Mouse (Mus musculus) stomach, embryonic 15.5 days (tissue): ENCODE results near the gene Cldn5. TPM values are rescaled to one million over a fixed set of nuclear protein-coding genes. Genes with fewer than 3 reads are reported as not detected.
A peak's percentile ranks its signal among the peaks of the same experiment; 100 is the strongest.

Experiments used
- ATAC-seq: fragments of 200-750 bp; cut with Nextera tagmentation; 2 replicates; pipeline ENCODE4 v1.8.0; 2017; ENCODE audit warnings: low read depth, moderate number of reproducible peaks, moderate TSS enrichment; ENCODE audit not compliant: insufficient read depth, low FRiP score
- H3K27ac ChIP-seq: fragments of 300-500 bp; sonication (generic); 2 replicates; pipeline ENCODE4 v1.5.1; 2015; ENCODE audit warnings: mild to moderate bottlenecking, inconsistent platforms
- H3K27me3 ChIP-seq: fragments of 300-500 bp; sonication (generic); replicated peaks from 2 replicates; pipeline ENCODE4 v1.6.1; 2015; ENCODE audit warnings: inconsistent platforms
- H3K36me3 ChIP-seq: fragments of 300-500 bp; sonication (generic); 2 replicates; pipeline ENCODE4 v1.6.1; 2015; ENCODE audit warnings: inconsistent platforms
- H3K4me1 ChIP-seq: fragments of 300-500 bp; sonication (generic); 2 replicates; pipeline ENCODE4 v1.6.1; 2015; ENCODE audit warnings: inconsistent platforms
- H3K4me2 ChIP-seq: fragments of 300-500 bp; sonication (generic); 2 replicates; pipeline ENCODE4 v1.6.1; 2015; ENCODE audit warnings: mild to moderate bottlenecking, inconsistent platforms
- H3K4me3 ChIP-seq: fragments of 300-500 bp; sonication (generic); replicated peaks from 2 replicates; pipeline ENCODE4 v1.5.1; 2015; ENCODE audit warnings: inconsistent platforms
- H3K9ac ChIP-seq: fragments of 300-500 bp; sonication (generic); 2 replicates; pipeline ENCODE4 v1.6.1; 2015; ENCODE audit warnings: inconsistent platforms
- H3K9me3 ChIP-seq: fragments of 300-500 bp; sonication (generic); 2 replicates; pipeline ENCODE4 v1.6.1; 2016; ENCODE audit warnings: inconsistent platforms
- WGBS: fragments of 180-500 bp; shearing (Covaris S2); methylation state at CpG from one replicate; pipeline ENCODE4 v1.1.7; 2015; 5-methylcytosine and 5-hydroxymethylcytosine counted together
- polyA plus RNA-seq: library from polyadenylated mRNA; unstranded; fragments of >200 nt; fragmentation: Nextera tagmentation; extraction: Ambion mirVana; gene quantifications from 2 replicates; pipeline ENCODE4 v1.2.1, GENCODE M21; 2015

Cldn5 gene
- 27.0 and 30.9 TPM in 2 replicates for polyA plus RNA-seq

GRCm38 (mm10) chr16:18776556-18777100 lies at the start of gene Cldn5:
Gene Cldn5, plus strand, starts transcription at chr16:18776847.
- Histone ChIP-seq H3K4me3 (peak within 1 kb of the TSS; percentile 42), H3K27me3 (peaks cover 38% of the 10 kb centered on the region), H3K9me3 (no peaks in the 10 kb centered on the region), H3K4me2 (peak within 1 kb of the TSS; percentile 71), H3K27ac (peak within 1 kb of the TSS; percentile 51; the same call in 1 of the 2 replicates), H3K9ac (peak within 1 kb of the TSS; percentile 29; the same call in 1 of the 2 replicates), H3K36me3 (0 out of 2 replicates have a peak, but pooled peaks cover 3% of the 10 kb centered on the region), H3K4me1 (peaks cover 5% of the 10 kb centered on the region; the same call in 1 of the 2 replicates)
- 9% methylated on average over 19 of the region's 19 CpGs for WGBS
- ATAC-seq, result peak; percentile 26; the same call in 1 of the 2 replicates

DNA sequence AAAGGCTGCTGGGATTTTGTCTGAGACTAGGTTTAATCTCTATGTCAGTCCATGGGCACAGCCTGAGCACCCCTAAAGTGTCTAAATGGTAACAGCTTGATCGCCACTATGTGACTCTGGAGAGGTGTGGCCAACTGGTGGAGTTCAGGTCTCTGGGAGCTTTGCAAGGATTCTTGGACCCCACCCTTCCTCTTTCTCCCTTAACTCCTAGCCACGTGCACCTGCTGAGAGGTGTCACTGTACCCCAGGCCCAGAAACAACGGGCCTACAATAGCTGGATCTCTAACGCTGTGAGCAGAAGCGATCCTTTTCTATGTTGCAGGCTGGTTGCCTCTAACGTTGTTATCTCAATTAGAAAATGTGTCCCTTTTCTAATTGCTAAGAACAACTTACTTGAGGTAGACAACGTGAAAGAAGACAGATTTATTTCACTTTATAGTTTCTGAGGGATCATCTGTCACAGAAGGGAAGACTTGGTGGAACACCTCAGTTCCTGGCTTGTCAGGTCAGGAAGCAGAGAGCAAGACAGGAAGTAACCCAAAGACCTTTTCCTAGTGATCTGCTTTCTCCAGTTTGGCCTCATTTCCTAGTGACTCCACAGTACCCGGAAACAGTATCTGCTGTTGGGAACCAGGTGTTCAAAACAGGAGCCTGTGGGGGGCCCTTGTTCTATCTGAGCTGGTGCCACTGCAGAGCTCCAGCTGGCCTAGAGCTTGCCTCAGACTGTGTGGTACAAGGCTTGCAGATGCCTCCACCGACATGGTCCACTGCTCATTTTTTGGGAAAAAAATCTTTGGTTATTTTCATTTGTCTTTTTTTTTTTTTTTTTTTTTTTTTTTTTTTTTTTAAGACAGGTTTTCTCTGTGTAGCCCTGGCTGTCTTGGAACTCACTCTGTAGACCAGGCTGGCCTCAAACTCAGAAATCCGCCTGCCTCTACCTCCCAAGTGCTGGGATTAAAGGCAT lies 48.8 kb upstream of the Cldn5 start:
- Histone ChIP-seq H3K4me1 (no peaks in the 10 kb centered on the region), H3K27ac (no peak overlapping the region), H3K9me3 (no peaks in the 10 kb centered on the region), H3K36me3 (no peaks in the 10 kb centered on the region), H3K9ac (no peak overlapping the region), H3K4me3 (no peak overlapping the region), H3K27me3 (no peaks in the 10 kb centered on the region), H3K4me2 (no peak overlapping the region)
- no peak for ATAC-seq
- WGBS, result 73% methylated on average over 10 of the region's 10 CpGs

- no peak for ATAC-seq
- no peak overlapping the region for H3K4me2 ChIP-seq
- no peaks in the 10 kb centered on the region for H3K9me3 ChIP-seq
- 0 out of 2 replicates have a peak, but pooled peaks cover 4% of the 10 kb centered on the region for H3K4me1 ChIP-seq
- H3K9ac ChIP-seq, result no peak overlapping the region
- no peaks in the 10 kb centered on the region for H3K36me3 ChIP-seq
- no peak overlapping the region for H3K27ac ChIP-seq
- no peaks in the 10 kb centered on the region for H3K27me3 ChIP-seq
- no peak overlapping the region for H3K4me3 ChIP-seq
- WGBS, result 75% methylated on average over 5 of the region's 5 CpGs
Measured at GRCm38 (mm10) chr16:18729185-18729584, 47.5 kb upstream of the Cldn5 start.

DNA sequence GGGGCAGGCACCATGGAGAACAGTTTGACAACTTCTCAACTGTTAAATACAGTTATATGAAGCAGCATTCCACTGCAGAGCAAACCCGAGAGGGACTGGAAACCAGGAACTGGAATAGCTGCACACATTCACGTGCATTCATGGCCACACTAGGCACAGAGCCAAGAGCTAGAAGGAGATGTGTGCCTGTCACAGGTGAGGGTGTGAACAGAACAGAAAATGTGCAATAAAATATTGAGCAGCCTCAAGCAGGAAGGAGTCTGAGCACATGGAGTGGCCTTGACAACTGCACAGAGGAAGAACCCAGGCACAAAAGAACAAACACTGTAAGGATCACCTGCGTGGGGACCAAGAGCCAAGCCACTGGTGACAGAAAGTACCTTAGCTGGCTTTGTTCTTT lies 46.0 kb upstream of the Cldn5 start:
- Histone ChIP-seq H3K9ac (no peak overlapping the region), H3K36me3 (no peaks in the 10 kb centered on the region), H3K4me2 (no peak overlapping the region), H3K4me1 (0 out of 2 replicates have a peak, but pooled peaks cover 4% of the 10 kb centered on the region), H3K27me3 (no peaks in the 10 kb centered on the region), H3K9me3 (no peaks in the 10 kb centered on the region), H3K27ac (no peak overlapping the region), H3K4me3 (no peak overlapping the region)
- ATAC-seq, result no peak
- 62% methylated on average over 3 of the region's 3 CpGs for WGBS

DNA sequence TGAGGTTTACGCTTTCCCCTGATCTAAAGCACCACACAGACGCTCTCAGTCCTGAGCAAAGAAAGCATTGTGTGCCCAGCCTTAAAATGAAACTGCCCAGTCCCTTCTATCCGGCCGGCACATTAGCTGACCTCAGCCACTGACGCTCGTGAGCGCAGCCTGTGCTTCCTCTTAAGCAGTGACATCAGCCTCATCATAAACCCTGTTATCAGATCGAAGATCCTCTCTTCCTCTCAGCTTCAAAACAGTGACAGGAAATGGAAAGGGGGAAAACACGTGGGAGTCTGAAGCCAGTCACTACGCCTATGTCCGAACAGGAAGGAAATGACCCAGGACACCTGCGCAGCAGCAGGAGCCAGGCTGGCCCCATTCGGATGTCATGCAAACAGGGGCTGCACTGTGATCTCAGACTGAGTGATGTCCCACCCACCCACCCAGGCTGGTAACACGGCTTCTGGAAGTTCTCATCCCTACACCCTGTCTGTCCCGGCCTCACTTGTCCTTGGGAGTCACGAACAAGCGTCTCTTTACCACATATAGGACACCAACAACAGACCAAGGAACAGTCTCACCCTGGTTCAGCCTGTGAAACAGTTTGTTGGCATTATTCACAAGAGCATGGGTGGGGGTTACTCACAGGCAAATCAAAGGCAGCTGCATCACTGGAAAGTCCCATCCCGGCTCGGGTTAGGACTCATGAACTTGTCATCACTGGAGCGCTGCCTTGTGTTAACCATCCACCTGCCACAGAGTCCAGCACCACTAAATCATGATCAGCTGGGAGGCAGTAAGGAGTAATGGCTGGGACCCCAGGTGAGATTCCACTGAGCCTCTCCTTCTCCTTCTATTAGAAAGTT lies 43.3 kb upstream of the Cldn5 start:
- 0 out of 2 replicates have a peak, but pooled peaks cover 4% of the 10 kb centered on the region for H3K4me1 ChIP-seq
- H3K27ac ChIP-seq, result 0 out of 2 replicates have a peak overlapping the region, but pooled peaks have one; percentile 13
- peak overlapping the region; percentile 17; the same call in 1 of the 2 replicates for H3K4me2 ChIP-seq
- no peaks in the 10 kb centered on the region for H3K36me3 ChIP-seq
- no peak overlapping the region for H3K9ac ChIP-seq
- no peak overlapping the region for H3K4me3 ChIP-seq
- ATAC-seq, result peak; percentile 14; the same call in 1 of the 2 replicates
- WGBS, result 44% methylated on average over 20 of the region's 20 CpGs
- H3K9me3 ChIP-seq, result no peaks in the 10 kb centered on the region
- H3K27me3 ChIP-seq, result no peaks in the 10 kb centered on the region

DNA sequence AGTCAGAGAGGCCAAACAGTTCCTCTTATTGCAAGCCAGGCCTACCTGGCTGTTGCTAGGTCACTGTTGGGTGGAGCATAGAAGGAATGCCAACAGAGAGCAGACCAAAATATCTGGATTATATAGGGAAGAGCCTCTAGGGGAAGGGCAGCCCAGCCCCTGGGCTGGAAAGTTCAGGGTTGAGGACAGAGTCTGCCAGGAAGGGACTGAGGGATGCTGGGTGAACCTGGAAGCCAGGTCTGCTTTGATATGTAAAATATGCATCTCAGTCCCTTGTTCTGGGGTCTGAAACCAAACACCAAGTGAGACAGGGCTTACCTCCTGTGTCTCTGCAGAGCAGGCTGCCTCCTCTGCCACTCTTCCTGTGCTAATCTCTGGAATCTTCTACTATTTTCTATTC lies 38.3 kb upstream of the Cldn5 start:
- no peak for ATAC-seq
- H3K9me3 ChIP-seq, result no peaks in the 10 kb centered on the region
- H3K27ac ChIP-seq, result no peak overlapping the region
- no peaks in the 10 kb centered on the region for H3K36me3 ChIP-seq
- H3K4me1 ChIP-seq, result 0 out of 2 replicates have a peak, but pooled peaks cover 1% of the 10 kb centered on the region
- no peaks in the 10 kb centered on the region for H3K27me3 ChIP-seq
- H3K9ac ChIP-seq, result no peak overlapping the region
- no peak overlapping the region for H3K4me2 ChIP-seq
- H3K4me3 ChIP-seq, result no peak overlapping the region

DNA sequence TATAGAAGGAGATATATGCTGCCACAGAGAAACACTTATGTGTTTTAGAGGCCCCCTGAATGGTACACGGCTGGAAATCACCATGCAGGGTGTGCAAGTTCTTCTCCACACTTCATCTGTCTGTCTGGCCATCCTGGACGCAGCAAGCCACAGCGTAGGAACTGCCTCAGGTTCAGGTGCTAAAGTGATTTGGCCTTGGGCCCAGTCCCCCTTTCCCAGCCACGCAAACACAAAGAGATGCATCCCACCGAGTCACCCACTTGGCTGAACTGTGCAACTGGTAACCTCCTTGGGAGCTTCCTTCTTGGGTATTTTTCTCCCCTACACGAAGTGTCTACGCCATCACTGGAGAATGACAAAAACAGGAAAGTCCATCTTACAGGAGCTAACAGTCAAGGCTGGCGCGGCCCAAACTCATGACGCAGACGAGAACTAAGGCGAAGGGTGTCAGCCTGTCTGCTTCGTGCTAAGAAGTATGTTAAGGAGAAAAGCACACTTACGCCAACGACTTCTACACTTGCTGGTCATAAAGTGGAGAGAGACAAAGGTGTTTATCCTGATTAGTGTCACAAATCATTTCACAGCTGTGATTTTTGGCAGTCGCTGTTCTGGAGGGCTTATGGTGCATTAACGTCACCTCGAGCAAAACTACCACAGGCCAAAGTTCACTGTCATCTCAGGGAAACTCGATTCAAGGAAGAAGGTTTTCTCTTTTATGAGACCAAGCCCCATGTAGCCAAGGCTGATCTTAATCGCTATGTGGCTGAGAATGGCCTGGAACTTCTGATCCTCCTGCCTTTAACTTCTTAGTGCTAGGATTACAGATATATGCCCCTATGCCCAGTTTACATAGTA lies 30.2 kb upstream of the Cldn5 start:
- ATAC-seq, result no peak
- no peak overlapping the region for H3K9ac ChIP-seq

GRCm38 (mm10) chr16:18751101-18751500 lies 25.5 kb upstream of the Cldn5 start:
- Histone ChIP-seq H3K4me3 (no peak overlapping the region), H3K9ac (no peak overlapping the region), H3K27me3 (no peaks in the 10 kb centered on the region), H3K36me3 (no peaks in the 10 kb centered on the region), H3K27ac (no peak overlapping the region), H3K4me1 (no peaks in the 10 kb centered on the region), H3K4me2 (no peak overlapping the region), H3K9me3 (no peaks in the 10 kb centered on the region)
- WGBS, result 68% methylated on average over 11 of the region's 11 CpGs
- no peak for ATAC-seq

More for the DNA sequence above, 30.2 kb upstream of the Cldn5 start:
- Histone ChIP-seq H3K9me3 (no peaks in the 10 kb centered on the region), H3K4me3 (no peak overlapping the region), H3K27ac (no peak overlapping the region), H3K27me3 (no peaks in the 10 kb centered on the region), H3K4me2 (no peak overlapping the region), H3K4me1 (no peaks in the 10 kb centered on the region), H3K36me3 (no peaks in the 10 kb centered on the region)
- 67% methylated on average over 20 of the region's 20 CpGs for WGBS

- no peak overlapping the region for H3K4me2 ChIP-seq
- ATAC-seq, result no peak
- WGBS, result 75% methylated on average over 10 of the region's 10 CpGs
- H3K27ac ChIP-seq, result no peak overlapping the region
- H3K9me3 ChIP-seq, result no peaks in the 10 kb centered on the region
- H3K27me3 ChIP-seq, result no peaks in the 10 kb centered on the region
- H3K4me1 ChIP-seq, result no peaks in the 10 kb centered on the region
- H3K4me3 ChIP-seq, result no peak overlapping the region
- H3K36me3 ChIP-seq, result no peaks in the 10 kb centered on the region
- no peak overlapping the region for H3K9ac ChIP-seq
Measured at GRCm38 (mm10) chr16:18751885-18752499, 24.7 kb upstream of the Cldn5 start.

DNA sequence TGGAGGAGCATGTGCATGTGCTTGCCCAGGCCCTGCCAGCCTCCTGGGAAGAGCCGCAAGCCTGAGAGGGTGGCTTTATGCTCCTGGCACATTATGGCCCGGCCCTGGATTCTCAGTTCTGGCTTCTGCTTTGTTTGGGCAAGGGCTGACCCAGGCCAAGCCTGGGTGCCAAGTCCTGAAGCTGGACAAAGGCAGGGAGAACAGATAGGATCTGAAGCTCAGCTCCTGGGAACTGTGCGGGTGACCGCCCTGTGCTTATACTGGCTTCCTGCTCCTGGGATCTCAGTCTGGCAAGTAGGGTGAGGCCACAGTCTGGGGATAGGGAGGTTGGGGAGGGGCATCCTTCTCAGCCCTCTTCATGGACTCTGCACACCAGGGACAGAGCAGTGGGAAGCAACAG lies 14.9 kb upstream of the Cldn5 start:
- H3K9ac ChIP-seq, result no peak overlapping the region
- no peaks in the 10 kb centered on the region for H3K4me1 ChIP-seq
- no peaks in the 10 kb centered on the region for H3K9me3 ChIP-seq
- no peak overlapping the region for H3K27ac ChIP-seq
- H3K4me2 ChIP-seq, result no peak overlapping the region
- no peak for ATAC-seq
- no peaks in the 10 kb centered on the region for H3K36me3 ChIP-seq
- 90% methylated on average over 4 of the region's 4 CpGs for WGBS
- H3K27me3 ChIP-seq, result no peaks in the 10 kb centered on the region
- no peak overlapping the region for H3K4me3 ChIP-seq
